Mouse (Mus musculus): ENCODE measurements around the gene Pfdn6.
"Not testable (repeated sequence)": the region's sequence is repeated elsewhere in the genome, so short reads cannot be mapped to it uniquely, and the experiment has no call there.

Gene Pfdn6

DNA sequence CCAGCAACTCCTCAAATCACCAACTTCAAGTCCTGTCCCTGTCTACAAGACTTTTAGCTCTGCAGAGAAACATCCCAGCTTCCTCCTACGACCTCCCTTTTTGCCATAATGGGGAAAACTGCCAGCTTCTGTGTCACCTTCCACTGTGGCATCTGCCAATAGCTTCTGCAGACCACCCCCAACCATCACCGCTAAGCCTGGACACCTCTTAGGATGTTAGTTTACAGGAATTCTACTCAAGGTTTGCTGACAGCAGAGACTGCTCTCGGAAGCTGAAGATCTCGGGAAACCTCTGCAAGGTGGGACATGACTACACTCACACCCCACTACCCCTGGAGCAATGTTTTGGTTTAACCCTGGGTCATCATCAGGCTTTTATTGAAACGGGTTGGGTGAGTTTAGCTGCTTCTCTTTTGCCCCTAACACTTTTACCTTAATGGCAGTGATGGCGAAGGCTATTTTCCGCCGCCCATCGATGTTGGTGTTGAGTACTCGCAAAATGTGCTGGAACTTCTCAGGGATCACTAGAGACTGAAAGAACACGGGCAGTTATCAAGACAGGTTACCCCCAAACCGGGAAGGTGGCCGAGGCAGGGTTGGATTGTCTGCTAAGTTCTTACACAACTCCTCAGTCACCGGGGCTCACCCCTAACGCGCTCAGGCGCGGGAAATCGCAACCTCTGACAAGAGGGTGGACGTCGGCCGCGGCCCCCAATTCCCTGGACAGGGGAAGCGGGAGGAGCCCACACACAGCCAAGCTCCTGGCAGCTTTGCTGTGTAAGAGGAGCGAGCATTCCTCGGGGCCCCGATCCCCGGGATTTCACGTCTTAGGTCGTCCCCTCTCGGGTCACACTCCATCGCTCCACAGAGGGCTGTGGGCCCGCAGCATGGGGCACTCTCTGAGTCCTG lies 14.8 kb upstream of the Pfdn6 start:
- no peak for DNase-seq

DNA sequence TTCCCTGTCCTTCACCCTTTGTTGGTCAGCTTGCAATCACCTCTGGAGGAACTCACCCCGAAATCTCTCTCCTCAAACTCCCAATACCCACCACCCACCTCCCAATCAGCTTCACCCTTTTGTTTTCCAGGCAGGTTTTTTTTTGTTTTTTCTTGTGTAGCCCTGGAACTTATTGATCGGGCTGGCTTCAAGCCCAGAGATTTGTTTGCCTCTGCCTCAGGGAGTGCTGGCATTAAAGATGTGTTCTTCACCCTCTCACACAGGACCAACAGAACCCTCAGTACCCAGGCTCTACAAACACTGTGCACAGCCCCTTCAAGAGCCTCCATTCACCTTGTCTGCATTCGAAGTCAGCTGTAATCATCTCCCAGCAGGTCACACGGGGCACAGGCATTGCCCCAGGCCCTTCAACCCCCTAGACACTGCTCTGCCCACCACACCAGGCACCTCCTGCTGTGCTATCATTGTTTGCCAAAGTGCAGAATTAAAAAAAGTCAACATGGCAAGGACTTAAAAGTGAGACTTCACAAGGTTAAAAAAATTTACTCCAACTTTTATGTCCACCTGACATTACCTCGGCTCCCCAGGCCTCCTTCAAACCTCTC lies 13.9 kb upstream of the Pfdn6 start:
- no peak for DNase-seq

DNA sequence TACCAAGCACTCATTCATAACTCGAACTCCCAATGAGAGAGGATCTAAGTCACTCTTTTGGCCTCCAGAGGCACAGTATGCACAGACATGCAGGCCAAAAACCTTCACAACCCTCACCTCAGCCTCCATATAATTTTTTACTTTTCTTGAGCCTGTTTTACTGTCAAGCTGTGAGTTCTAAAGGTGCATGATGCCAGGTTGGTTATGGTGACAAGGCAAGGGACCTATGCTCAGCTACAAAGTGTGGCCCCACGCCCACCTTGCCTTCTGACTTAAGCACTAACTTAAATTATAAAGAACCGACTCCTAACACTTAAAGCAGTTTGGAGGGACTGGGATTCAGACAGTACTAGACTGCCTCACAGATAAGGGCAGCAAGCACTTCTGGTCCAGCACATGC lies 13.2 kb upstream of the Pfdn6 start:
- DNase-seq: no peak

DNA sequence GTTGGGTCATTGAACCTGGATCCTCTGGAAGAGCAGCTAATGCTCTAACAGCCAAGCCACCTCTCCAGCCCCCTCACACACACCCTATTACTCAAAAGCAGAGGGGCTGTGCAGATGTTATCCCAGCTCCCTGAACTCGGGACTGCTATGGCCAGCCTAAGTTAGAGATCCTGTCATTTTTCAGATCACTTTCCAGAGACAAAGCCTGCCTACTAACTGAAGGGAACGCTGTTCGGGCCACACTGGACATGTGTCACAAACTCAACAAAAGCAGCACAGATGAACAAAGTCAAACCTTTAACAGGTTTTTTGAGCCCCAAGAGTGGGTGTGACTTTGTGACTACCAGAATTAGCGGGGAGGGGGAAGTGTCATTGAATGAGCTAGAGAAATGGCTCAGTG lies 12.7 kb upstream of the Pfdn6 start:
- DNase-seq: no peak

DNA sequence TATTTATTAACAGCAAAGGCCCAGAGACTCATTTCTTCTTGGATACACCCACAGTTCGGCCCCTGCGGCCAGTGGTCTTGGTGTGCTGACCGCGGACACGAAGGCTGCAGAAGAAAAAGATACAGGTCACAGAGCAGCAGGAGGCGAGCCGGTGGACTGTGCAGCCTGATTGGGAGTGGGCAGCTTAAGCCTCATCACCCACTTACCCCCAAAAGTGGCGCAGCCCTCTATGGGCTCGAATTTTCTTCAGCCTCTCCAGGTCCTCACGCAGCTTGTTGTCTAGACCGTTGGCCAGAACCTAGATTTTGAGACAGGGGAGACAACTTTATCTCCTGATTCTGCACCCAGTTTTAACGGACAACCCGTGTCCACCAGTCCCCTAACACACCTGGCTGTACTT lies 11.9 kb upstream of the Pfdn6 start:
- DNase-seq: not testable (repeated sequence)

DNA sequence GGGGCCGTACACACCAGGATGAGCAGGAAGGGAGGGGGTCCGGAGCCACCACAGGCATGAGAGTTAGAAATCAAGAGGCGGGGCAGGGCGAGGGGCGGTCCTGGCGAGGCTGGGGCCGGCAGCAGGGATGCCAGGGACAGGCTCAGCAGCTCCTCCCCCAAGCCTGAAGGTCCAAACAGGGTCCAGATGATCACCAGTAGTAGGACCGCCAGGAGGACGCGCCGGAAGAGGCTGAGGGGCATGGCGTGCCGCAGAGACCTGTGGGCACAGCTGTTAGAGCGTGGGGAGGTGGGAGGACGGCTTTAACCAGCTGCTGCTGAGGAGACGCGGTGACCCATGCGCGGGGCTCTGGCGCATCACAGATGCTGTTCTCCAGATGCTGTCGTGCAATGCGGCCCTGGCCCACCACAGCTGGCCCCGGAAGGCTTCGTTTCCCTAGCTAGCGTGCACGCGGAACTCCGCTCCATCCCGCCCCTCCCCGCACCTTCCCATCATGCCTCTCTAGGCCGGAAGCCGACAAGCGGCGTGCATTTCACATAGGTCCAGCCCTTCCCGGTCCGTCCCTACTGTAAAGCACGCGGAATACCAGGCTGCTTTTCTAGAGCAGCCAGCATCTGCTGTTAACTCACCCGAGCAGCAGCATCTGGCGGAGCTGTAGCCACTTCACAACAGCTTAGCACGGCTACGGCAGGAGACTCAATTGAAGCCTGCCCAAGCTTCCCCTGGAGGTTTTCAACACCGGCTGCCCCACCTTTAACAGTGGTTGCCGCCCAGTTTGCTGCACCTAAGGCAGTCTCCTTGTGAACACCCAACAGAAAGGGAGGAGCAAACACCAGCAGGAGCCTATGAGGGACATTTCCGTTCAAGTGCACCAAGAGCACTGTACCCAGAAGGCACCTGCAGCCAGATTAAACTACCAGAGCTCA lies 11.1 kb upstream of the Pfdn6 start, which contains the start of gene B3galt4:
Gene B3galt4, minus strand, starts transcription at position 468 of the 926 bp plus-strand sequence.
- peak; percentile 82 for DNase-seq

DNA sequence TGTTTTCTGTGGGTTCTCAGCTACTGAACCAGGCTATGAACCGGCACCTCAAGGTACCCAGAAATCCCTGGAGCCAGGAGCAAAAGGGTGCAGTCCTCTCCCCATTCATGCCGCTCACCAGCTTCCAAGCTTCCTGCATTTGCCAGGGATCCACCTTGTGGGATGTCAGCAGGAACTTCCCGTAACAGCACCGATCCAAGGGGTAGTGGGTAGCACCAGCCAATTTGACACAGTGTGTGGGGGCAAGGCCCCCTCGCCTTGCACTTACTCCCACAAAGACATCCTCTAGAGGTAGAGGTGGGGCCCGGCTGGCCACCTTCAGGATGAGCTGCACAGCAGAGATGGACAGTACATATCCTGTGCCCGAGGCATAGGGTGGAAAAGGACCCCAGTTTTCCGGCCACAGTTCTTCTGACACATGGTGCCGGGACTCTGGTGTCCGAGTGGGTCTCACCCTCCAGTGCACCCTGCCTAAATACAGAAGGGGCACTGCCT lies 10.0 kb upstream of the Pfdn6 start:
- no peak for DNase-seq

DNA sequence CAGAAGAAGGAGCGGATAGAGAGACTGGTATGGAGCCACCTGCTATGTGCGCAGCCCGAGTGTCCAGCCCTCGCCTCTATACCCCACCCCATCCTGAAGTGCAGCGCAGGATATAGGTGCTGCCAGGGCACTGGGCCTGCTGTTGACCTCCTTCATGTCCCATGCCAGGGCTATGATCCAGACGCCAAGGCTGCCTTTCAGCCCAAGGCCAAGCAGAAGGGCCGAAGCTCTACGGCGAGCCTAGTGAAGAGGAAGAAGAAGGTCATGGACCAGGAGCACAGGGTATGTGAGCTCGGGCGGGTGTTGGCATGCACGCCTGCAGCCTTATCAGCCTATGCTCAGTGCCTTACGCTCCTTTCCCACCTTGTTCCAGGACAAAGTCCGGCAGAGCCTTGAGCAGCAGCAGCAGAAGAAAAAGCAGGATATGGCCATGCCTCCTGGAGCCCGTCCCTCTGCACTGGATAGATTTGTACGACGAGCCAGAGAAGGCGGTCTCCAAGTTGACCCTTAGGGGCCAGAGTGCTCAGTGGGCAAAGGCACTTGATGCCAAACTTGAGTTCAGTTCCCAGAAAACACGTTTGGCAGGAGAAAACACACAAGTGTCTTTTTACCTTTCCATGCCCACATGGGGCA lies 8.9 kb upstream of the Pfdn6 start:
- no peak for DNase-seq

DNA sequence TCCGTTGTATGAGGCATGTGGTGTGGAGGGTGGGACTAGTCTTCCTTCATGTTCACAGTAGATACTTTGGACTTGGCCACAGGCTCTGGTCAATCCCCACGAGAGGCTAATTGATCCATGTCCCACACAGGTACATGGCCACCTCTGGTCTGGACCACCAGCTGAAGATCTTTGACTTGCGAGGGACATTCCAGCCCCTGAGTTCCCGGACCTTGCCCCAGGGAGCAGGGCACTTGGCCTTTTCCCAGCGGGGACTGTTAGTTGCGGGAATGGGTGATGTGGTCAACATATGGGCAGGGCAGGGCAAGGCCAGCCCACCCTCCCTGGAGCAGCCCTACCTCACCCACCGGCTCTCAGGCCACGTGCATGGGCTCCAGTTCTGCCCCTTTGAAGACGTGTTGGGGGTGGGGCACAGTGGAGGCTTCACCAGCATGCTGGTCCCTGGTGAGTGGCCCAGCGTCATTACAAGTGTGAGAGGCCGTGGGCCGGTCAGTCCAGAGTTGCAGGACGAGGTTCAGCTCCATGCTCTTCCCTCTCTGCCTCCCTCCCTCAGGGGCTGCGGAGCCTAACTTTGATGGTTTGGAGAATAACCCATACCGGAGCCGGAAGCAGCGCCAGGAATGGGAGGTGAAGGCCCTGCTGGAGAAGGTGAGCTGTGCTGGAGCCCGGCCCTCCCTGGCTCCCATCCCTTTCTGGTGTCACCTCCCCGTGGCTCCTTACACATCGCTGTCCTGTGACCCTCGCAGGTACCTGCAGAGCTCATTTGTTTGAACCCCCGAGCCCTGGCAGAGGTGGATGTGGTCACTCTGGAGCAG lies 8.2 kb upstream of the Pfdn6 start:
- no peak for DNase-seq

DNA sequence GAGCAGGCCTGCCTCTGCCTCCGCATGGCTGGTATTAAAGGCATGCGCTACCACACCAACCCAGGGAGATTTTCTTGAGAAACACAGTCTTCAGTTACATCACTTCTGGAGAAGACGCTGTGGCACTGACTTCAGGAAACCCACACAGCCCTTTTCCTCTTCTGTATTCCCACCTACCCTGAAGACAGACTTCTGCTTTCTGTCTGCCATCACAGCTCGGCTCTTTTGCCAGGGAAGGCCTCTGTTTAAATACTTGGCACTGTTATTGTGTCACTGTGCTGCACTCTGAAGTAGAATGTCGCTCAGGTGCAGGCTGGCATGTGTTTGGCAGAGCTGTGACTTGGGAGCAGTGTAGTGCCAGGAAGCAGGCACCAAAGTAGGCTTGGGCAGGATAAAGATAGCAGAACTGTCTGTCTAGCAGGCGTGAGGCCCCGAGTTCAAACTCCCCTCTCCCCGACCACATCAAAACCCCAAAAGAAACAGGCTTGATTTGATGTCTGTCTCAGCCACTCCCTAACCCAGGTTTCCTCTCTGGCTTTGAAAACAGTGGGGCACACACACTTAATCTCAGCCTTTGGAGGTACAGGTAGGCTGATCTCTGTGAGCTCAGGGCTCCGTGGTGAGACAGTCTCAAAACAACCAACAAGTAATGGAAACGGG lies 7.4 kb upstream of the Pfdn6 start:
- DNase-seq: no peak

DNA sequence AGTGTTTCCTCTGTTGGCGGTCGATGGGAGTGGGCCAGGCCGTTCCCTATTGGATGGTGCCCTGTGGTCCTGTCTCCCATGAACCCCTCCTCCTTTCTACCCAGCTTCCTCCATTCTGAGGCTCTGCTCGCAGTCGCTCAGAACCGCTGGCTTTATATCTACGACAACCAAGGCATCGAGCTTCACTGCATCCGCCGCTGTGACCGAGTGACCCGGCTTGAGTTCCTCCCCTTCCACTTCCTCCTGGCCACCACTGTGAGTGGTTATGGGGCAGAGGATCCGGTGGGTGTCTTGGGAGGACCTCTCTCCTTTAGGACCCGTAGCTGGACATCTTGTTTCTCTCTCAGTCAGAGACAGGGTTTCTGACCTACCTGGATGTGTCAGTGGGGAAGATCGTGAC lies 3.3 kb upstream of the Pfdn6 start:
- DNase-seq: no peak

DNA sequence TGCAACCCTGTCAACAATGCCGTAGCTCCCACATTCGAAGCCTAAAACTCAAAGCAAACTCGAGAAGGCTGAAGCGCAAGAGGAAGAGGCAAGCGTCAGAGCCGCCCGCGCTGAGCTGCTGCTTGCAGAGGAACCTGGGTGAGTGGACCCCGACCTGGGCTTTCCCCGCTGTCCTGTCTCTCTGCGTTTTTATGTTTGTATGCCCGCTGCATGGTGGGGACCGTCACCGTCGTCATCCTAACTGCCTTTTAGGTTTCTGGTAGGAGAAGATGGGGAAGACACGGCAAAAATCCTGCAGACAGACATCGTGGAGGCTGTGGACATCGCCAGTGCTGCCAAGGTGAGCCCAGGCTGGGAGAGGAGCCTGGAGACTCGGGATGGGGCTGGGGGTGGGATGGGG lies 1.2 kb upstream of the Pfdn6 start:
- no peak for DNase-seq

DNA sequence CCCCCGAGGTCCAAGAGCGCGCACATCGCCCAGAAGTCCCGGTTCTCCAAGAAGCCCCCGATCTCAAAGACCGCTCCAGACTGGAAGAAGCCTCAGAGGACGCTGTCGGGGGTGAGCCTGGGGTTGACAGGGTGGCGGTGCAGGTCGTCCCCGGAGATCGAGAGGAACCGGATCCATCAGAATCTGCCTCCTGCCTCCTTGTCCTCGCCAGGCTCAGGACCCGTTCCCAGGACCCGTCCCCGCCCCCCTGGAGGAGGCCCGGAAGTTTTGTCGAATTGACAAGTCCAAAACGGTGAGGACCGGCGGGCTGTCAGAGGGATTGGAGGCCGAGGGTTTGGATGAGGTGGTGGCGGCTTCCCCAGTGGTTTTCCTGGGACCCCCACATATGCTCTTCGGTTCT lies 838 bp upstream of the Pfdn6 start:
- DNase-seq: no peak

DNA sequence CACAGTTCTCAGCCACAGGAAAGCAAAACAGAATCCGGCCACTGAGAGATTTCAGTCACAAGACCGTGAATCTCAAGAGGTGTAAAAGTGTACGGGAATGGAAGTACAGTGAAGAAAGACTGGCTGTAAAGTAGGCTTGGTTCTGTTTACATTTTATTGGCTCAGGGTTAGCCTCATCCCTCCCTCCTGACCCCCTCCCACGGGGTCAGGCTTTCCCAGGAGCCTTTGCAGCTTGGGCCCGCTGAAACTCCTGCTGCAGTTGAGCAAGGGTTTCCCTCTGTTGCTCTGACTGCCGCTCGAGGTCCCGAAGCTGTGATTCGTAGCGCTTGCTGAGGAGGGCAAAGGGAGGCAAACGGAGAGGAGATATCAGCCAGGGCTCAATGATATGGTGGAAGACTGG lies 1.4 kb downstream of the Pfdn6 start:
- DNase-seq: no peak

DNA sequence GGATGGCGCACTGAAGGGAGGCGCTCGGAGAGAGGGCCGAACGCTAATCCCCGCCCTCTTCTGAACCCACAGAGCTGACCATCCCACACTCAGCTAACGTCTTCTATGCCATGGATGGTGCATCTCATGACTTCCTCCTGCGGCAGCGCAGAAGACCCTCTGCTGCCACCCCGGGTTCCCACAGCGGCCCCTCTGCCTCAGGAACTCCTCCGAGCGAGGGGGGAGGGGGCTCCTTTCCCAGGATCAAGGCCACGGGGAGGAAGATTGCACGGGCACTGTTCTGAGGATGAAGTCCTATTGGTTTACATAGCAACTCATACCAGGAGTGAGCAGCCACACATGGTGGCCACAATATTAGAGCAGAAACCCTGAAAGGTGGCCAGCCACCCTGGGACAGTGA lies 3.1 kb downstream of the Pfdn6 start:
- DNase-seq: no peak

DNA sequence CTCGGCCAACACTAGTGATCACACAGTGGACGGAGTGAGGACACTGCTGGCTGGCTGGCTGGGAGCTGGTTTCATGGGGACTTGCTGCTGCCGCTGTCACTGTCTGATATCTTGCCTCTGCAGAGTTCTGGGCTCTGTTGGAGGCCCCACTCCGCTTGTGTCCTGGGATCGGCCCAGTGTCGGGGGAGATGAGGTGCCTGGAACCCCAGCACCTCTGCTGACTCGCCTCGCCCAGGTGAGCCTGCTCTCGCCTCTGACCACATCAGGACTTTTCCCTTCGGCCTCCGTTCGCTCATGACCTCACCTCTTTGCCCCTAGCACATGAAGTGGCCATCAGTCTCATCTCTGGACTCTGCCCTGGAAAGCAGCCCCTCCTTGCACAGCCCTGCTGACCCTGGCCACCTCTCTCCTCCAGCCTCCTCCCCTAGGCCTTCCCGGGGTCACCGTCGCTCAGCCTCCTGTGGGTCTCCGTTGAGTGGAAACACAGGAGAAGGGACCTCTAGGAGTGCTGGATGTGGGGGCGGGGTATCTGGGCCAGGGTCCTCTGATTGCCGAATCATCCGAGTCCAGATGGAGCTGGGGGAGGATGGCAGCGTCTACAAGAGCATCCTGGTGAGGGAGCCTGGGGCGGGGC lies 4.6 kb downstream of the Pfdn6 start:
- no peak for DNase-seq

DNA sequence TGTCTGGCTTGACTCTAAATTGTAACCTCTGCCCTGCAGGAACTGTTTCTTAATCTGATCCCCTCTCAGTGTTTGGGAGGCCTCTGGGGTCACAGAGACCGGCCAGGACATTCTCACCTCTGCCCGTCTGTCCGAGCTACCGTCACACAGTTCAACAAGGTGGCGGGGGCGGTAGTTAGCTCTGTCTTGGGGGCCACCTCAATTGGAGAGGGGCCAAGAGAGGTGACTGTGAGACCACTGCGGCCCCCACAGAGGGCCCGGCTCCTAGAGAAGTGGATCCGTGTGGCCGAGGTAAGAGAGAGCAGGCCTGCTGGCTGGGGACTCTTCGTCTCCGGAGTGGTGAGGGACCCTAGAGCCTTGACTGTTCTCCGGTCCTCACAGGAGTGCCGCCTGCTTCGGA lies 7.2 kb downstream of the Pfdn6 start:
- no peak for DNase-seq

DNA sequence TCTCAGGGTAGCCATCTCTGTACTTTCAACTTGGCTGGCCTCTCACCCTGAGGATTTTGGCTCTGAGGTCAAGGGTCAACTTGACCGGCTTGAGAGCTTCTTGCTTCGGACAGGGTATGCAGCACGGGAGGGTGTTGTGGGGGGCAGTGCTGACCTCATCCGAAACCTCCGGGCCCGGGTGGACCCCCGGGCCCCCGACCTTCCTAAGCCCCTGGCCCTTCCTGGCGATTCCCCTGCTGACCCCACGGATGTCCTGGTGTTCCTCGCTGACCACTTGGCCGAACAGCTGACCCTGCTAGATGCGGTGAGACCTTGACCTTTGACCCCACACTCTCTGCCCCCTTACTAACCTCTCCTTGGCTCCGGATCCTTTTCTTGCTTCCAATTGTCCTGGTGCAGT lies 7.7 kb downstream of the Pfdn6 start:
- DNase-seq: no peak

DNA sequence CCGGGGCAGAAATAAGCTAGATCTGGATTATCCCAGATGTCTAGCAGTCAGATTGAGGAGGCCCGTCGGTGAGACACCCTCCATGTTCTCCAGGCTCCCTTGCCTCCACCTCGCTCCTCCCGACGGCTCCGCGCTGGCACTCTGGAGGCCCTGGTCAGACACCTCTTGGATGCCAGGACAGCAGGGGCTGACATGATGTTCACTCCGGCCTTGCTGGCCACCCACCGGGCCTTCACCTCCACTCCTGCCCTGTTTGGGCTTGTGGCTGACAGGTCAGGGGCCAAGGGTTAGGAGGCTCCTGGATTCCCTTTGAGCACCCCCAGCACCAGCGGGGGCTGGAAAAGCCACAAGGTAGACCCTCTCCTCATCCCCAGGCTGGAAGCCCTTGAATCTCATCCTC lies 8.2 kb downstream of the Pfdn6 start:
- no peak for DNase-seq

DNA sequence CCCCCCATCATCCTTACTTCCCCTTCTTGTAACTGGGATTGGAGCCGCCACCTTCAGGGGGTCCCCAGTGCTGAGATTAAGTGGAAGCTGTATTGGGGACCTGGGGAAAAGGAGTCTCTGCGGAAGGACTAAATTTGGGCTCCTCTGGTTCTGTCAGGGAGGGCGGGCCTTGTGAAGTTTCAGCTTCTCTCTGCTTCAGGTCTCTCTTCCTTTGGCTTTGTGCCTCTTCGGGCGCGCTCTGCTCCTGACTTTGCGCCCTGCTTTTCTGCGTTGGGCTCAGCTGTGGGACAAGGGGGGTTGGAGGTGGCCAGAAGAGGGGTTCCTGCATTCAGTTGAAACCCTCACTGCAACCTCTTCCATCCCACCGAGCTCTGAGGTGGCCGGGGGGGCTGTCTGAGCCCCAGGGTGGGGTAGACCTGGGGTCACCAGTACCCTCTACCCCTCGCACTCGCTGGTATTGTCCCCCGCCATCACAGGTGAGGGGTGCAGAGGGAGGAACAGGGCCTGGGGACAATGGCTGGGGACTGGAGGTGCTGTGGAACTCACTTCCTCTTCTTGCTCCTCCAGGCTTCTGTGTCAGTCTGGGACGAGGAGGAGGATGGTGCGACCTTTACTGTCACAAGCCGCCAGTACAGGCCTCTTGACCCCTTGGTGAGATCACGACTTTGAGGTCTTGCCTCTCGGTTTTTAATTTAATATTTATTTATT lies 8.8 kb downstream of the Pfdn6 start:
- no peak for DNase-seq

Data from lung, postnatal 14 days (tissue).